Mouse (Mus musculus): Measurements from ENCODE around the gene 1700056E22Rik.

- TF ChIP-seq CTCF (IDR thresholded peaks at IDR 0.05; ENCODE audit: borderline replicate concordance, extremely low read depth, insufficient read depth, insufficient read length), result no peak
- no peak for TF ChIP-seq POLR2A (IDR thresholded peaks at IDR 0.05; ENCODE audit: borderline replicate concordance, extremely low read depth, insufficient read depth, insufficient read length, poor library complexity, severe bottlenecking)
These were observed 14.9 kb downstream of the 1700056E22Rik start for GRCm38 (mm10) chr1:184019042-184019721.
